In the genomic region with DNA sequence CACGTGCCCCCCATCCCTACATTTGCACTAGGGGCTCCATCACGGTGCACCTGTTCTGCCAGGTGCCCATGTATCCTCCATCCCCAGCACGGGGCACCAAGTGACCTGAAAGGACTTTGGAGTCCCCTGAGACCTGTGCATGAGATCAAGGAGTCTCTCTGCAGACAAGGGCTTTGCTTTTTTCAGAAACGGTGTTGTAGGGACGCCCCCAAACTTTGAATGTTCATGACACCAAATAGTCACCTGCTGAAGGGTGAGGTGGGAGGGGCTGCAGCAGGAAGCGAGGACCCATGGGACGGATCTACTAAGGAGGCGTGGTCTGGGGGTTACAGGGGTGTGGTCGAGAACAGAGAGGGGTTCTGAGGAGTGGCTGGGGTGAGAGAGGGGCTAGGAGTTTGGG, we compare ENCODE assay signal across 11 mouse cellular contexts. TPM values are rescaled to one million over a fixed set of nuclear protein-coding genes. Genes with fewer than 3 reads are reported as not detected.
DNase-seq lines count a peak whose midpoint lies in the region; ATAC-seq and TF ChIP-seq lines count a peak whose summit lies in the region.
"Had no signal": no experiment of that assay in that cellular context is flagged by ENCODE, and none has a peak within 500 bp of the region (broad histone marks: within the 10 kb centered on the region; RNA-seq: fewer than 3 reads in every experiment).

No protein-coding gene starts in this region.

- TF ChIP-seq POLR2A in cerebellum, adult 2 months (IDR thresholded peaks at IDR 0.05; ENCODE audit: borderline replicate concordance, insufficient read depth, low read length) = no peak

- no peak for ATAC-seq in forebrain, embryonic 14.5 days
- ATAC-seq in intestine, embryonic 15.5 days = no peak
- ATAC-seq in neural tube, embryonic 14.5 days (ENCODE audit: low read depth) = no peak

- H3K27ac ChIP-seq in forebrain, embryonic 14.5 days (ENCODE audit: low read depth, low read length) = no peak overlapping the region
- H3K27ac ChIP-seq in intestine, embryonic 15.5 days = no peak overlapping the region
- H3K27ac ChIP-seq in neural tube, embryonic 14.5 days (ENCODE audit: low read depth, low read length) = no peak overlapping the region
- no peak overlapping the region for H3K27ac ChIP-seq in cerebellum, adult 2 months (ENCODE audit: insufficient read depth, low read length)

- no peaks in the 10 kb centered on the region for H3K36me3 ChIP-seq in forebrain, embryonic 14.5 days (ENCODE audit: control insufficient read depth, insufficient read depth, low read length)
- H3K36me3 ChIP-seq in intestine, embryonic 15.5 days = no peaks in the 10 kb centered on the region
- H3K36me3 ChIP-seq in neural tube, embryonic 14.5 days (ENCODE audit: control insufficient read depth, insufficient read depth, low read length) = no peaks in the 10 kb centered on the region

- H3K9me3 ChIP-seq in forebrain, embryonic 14.5 days (replicated peaks; ENCODE audit: control insufficient read depth, low read length) = no peaks in the 10 kb centered on the region
- H3K9me3 ChIP-seq in intestine, embryonic 15.5 days = no peaks in the 10 kb centered on the region
- no peaks in the 10 kb centered on the region for H3K9me3 ChIP-seq in neural tube, embryonic 14.5 days (ENCODE audit: control insufficient read depth, low read length)

- peak overlapping the region; percentile 56; the same call in 1 of the 2 replicates for H3K9ac ChIP-seq in forebrain, embryonic 14.5 days (ENCODE audit: low read length)
- H3K9ac ChIP-seq in intestine, embryonic 15.5 days = no peak overlapping the region
- no peak overlapping the region for H3K9ac ChIP-seq in neural tube, embryonic 14.5 days (replicated peaks; ENCODE audit: low read depth, low read length)

- H3K4me1 ChIP-seq in forebrain, embryonic 14.5 days (ENCODE audit: control insufficient read depth, insufficient read depth, low read length) = no peaks in the 10 kb centered on the region
- H3K4me1 ChIP-seq in intestine, embryonic 15.5 days (replicated peaks) = peaks cover 6% of the 10 kb centered on the region
- H3K4me1 ChIP-seq in neural tube, embryonic 14.5 days (ENCODE audit: control insufficient read depth, insufficient read depth, low read length) = 0 out of 2 replicates have a peak, but pooled peaks cover 6% of the 10 kb centered on the region
- H3K4me1 ChIP-seq in cerebellum, adult 2 months (ENCODE audit: control insufficient read depth, insufficient read depth, low read length) = no peaks in the 10 kb centered on the region; the same call in 1 of the 2 replicates

- WGBS in forebrain, embryonic 14.5 days = 13% methylated on average over 9 of the region's 9 CpGs
- 19% methylated on average over 9 of the region's 9 CpGs for WGBS in intestine, embryonic 15.5 days
- WGBS in neural tube, embryonic 14.5 days = 20% methylated on average over 9 of the region's 9 CpGs
- WGBS in cerebellum, adult 2 months = 40% methylated on average over 9 of the region's 9 CpGs

- peaks cover 19% of the 10 kb centered on the region for H3K27me3 ChIP-seq in forebrain, embryonic 14.5 days (replicated peaks; ENCODE audit: control insufficient read depth, insufficient read depth, low read length)
- H3K27me3 ChIP-seq in intestine, embryonic 15.5 days (replicated peaks) = peaks cover 70% of the 10 kb centered on the region
- H3K27me3 ChIP-seq in neural tube, embryonic 14.5 days (ENCODE audit: control insufficient read depth, insufficient read depth, low read length) = 0 out of 2 replicates have a peak, but pooled peaks cover 10% of the 10 kb centered on the region
- H3K27me3 ChIP-seq in cerebellum, adult 2 months (ENCODE audit: control insufficient read depth, insufficient read depth, low read length) = no peaks in the 10 kb centered on the region; the same call in 1 of the 2 replicates

- 0 out of 2 replicates have a peak overlapping the region, but pooled peaks have one; percentile 23 for H3K4me3 ChIP-seq in forebrain, embryonic 14.5 days (ENCODE audit: low read depth, low read length)
- H3K4me3 ChIP-seq in intestine, embryonic 15.5 days (replicated peaks) = 0 out of 2 replicates have a peak overlapping the region, but pooled peaks have one; percentile 10
- peak overlapping the region; percentile 31; the same call in 1 of the 2 replicates for H3K4me3 ChIP-seq in neural tube, embryonic 14.5 days (ENCODE audit: low read depth, low read length)
- no peak overlapping the region for H3K4me3 ChIP-seq in cerebellum, adult 2 months (replicated peaks; ENCODE audit: insufficient read depth, low read depth, low read length)

- DNase-seq in spleen, postnatal 36 days (ENCODE audit: low spot score in 2 of 2) = peak; percentile 54 to 61
- no peak for DNase-seq in spleen, adult 18-20 months
- no peak for DNase-seq in forebrain, embryonic 14.5 days (ENCODE audit: low spot score)
- no peak for DNase-seq in layer of hippocampus, postnatal 14 days (ENCODE audit: low spot score in 2 of 2)
- no peak for DNase-seq in cerebellum, adult 2 months
- DNase-seq in frontal cortex, postnatal 36 days (ENCODE audit: low spot score in 2 of 2) = no peak

- no peak for TF ChIP-seq CTCF in cerebellum, adult 2 months (IDR thresholded peaks at IDR 0.05; ENCODE audit: borderline replicate concordance, insufficient read depth, low read depth, low read length)

- peak overlapping the region; percentile 51 for H3K4me2 ChIP-seq in forebrain, embryonic 14.5 days (ENCODE audit: low read length)
- H3K4me2 ChIP-seq in intestine, embryonic 15.5 days (replicated peaks) = peak overlapping the region; percentile 54
- peak overlapping the region; percentile 76 for H3K4me2 ChIP-seq in neural tube, embryonic 14.5 days (ENCODE audit: low read depth, low read length)

RNA-seq across cellular contexts. Expression of a gene that starts 8.1 kb away (rescaled TPM):
- 9.4 and 12.1 TPM in 2 replicates for polyA plus RNA-seq in forebrain, embryonic 14.5 days (2014; fragmentation: Nextera tagmentation; extraction: Ambion mirVana)
- 1.4 TPM in 2 replicates for polyA plus RNA-seq in intestine, embryonic 15.5 days (2015; fragmentation: Nextera tagmentation; extraction: Ambion mirVana)
- polyA plus RNA-seq in neural tube, embryonic 14.5 days (2014; fragmentation: Nextera tagmentation; extraction: Ambion mirVana) = 11.8 and 13.8 TPM in 2 replicates
- 100 to 1,000 TPM; 140 to 142 TPM for total RNA-seq in layer of hippocampus, postnatal 14 days (2021)
- 51.8 and 54.3 TPM in 2 replicates for polyA plus RNA-seq in cerebellum, adult 2 months (2012; rRNA removed)

RNA-seq across cellular contexts. Expression of a gene that starts 14.0 kb away (rescaled TPM):
- 9.7 and 10.9 TPM in 2 replicates for polyA plus RNA-seq in forebrain, embryonic 14.5 days (2014; fragmentation: Nextera tagmentation; extraction: Ambion mirVana)
- polyA plus RNA-seq in intestine, embryonic 15.5 days (2015; fragmentation: Nextera tagmentation; extraction: Ambion mirVana) = 11.9 and 12.8 TPM in 2 replicates
- polyA plus RNA-seq in neural tube, embryonic 14.5 days (2014; fragmentation: Nextera tagmentation; extraction: Ambion mirVana) = 9.2 and 9.9 TPM in 2 replicates
- 1 to 10 TPM; 6.2 to 6.6 TPM for total RNA-seq in layer of hippocampus, postnatal 14 days (2021)
- polyA plus RNA-seq in cerebellum, adult 2 months (2012; rRNA removed) = 1.7 and 1.9 TPM in 2 replicates

RNA-seq across cellular contexts. Expression of a gene that starts 26.5 kb away (rescaled TPM):
- polyA plus RNA-seq in forebrain, embryonic 14.5 days (2014; fragmentation: Nextera tagmentation; extraction: Ambion mirVana) = not detected in 2 replicates
- 0.15 and 0.33 TPM in 2 replicates for polyA plus RNA-seq in intestine, embryonic 15.5 days (2015; fragmentation: Nextera tagmentation; extraction: Ambion mirVana)
- polyA plus RNA-seq in neural tube, embryonic 14.5 days (2014; fragmentation: Nextera tagmentation; extraction: Ambion mirVana) = 0.24 TPM in 2 replicates
- total RNA-seq in layer of hippocampus, postnatal 14 days (2021) = under 1 TPM; 0.62 to 0.81 TPM
- polyA plus RNA-seq in cerebellum, adult 2 months (2012; rRNA removed) = 0.93 and 1.6 TPM in 2 replicates
- total RNA-seq: layer of hippocampus, postnatal 10 days had no signal

RNA-seq across cellular contexts. Expression of a gene that starts 30.9 kb away (rescaled TPM):
- polyA plus RNA-seq in forebrain, embryonic 14.5 days (2014; fragmentation: Nextera tagmentation; extraction: Ambion mirVana) = 0.42 and 0.67 TPM in 2 replicates
- 0.52 and 0.85 TPM in 2 replicates for polyA plus RNA-seq in intestine, embryonic 15.5 days (2015; fragmentation: Nextera tagmentation; extraction: Ambion mirVana)
- polyA plus RNA-seq in neural tube, embryonic 14.5 days (2014; fragmentation: Nextera tagmentation; extraction: Ambion mirVana) = 0.95 and 1.9 TPM in 2 replicates
- 1 to 10 TPM; 1.1 to 1.4 TPM for total RNA-seq in layer of hippocampus, postnatal 14 days (2021)
- polyA plus RNA-seq in cerebellum, adult 2 months (2012; rRNA removed) = 0.38 and 0.54 TPM in 2 replicates
- total RNA-seq: granulocyte monocyte progenitor cell, adult 5-6 weeks; megakaryocyte progenitor cell, adult 5-6 weeks had no signal

RNA-seq across cellular contexts. Expression of a gene that starts 35.4 kb away (rescaled TPM):
- 58.8 and 63.5 TPM in 2 replicates for polyA plus RNA-seq in forebrain, embryonic 14.5 days (2014; fragmentation: Nextera tagmentation; extraction: Ambion mirVana)
- 105 and 127 TPM in 2 replicates for polyA plus RNA-seq in intestine, embryonic 15.5 days (2015; fragmentation: Nextera tagmentation; extraction: Ambion mirVana)
- 68.6 and 69.7 TPM in 2 replicates for polyA plus RNA-seq in neural tube, embryonic 14.5 days (2014; fragmentation: Nextera tagmentation; extraction: Ambion mirVana)
- total RNA-seq in layer of hippocampus, postnatal 14 days (2021) = 10 to 100 TPM; 43.3 to 46.0 TPM
- polyA plus RNA-seq in cerebellum, adult 2 months (2012; rRNA removed) = 44.5 and 45.0 TPM in 2 replicates

Comparison
In these comparisons a context has a peak if more than half of its experiments do, and no peak if none do; other contexts are left out.
1. DNase-seq: peak in spleen, postnatal 36 days (2 of 2); none in spleen, adult 18-20 months (0 of 2), forebrain, embryonic 14.5 days (single experiment), layer of hippocampus, postnatal 14 days (0 of 2), cerebellum, adult 2 months (0 of 2) and frontal cortex, postnatal 36 days (0 of 2).
2. Peak in every context shown above with its lines, with median percentiles within 50 percentile points of each other: H3K4me2 ChIP-seq.